Mouse (Mus musculus) heart, adult 2 months (tissue): ENCODE measurements at regions not wholly inside any gene's neighbourhood (a gene's known extent, or its start where the extent isn't known, plus 50 kb on each side); places are given as distances from the start of the nearest gene placed in this dataset.

Source experiments
- CTCF ChIP-seq: fragments of 200-600 bp; IDR thresholded peaks from 2 replicates; pipeline ENCODE4 v1.8.1; 2022; ENCODE audit warnings: antibody characterized with exemption, mild to moderate bottlenecking, moderate library complexity
- EP300 ChIP-seq: fragments of 200-500 bp; IDR thresholded peaks from 2 replicates; pipeline ENCODE4 v1.6.1; 2011; ENCODE audit warnings: low read depth, low read length, control low read depth; ENCODE audit not compliant: insufficient read depth
- POLR2A ChIP-seq: fragments of 200-500 bp; IDR thresholded peaks from 2 replicates; pipeline ENCODE4 v1.6.1; 2011; ENCODE audit warnings: mild to moderate bottlenecking, low read depth, low read length, control low read depth; ENCODE audit not compliant: insufficient read depth

DNA sequence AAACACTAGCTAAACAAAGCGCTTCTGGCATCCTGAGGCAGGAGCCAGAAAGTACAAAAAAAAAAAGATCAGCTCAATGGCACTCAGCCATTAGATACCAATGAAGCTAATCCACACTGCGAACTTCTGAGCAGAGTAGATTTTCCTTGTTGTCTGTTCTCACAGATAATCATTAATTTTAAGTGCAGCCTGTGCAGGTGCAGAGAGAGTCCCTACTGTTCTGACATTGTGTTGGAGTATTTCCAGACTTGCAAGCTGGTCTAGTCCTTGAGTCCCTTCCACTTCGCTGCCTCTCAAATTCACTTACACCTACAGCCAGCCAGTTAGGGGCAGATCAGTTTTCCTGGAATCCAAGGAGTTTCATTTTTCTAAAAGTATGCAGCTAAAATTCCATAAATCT lies 494.0 kb downstream of the Cenpc1 start:
- no peak for TF ChIP-seq CTCF
- TF ChIP-seq POLR2A, result no peak
- no peak for TF ChIP-seq EP300
